Mouse (Mus musculus): ENCODE results near the gene Gpld1. TPM values are rescaled to one million over a fixed set of nuclear protein-coding genes. Genes with fewer than 3 reads are reported as not detected.

Gene Gpld1
- polyA plus RNA-seq, 1 experiment: 1.3 TPM

- Histone ChIP-seq H3K27me3 (ENCODE audit: control insufficient read depth, insufficient read depth, low read length) (no peaks in the 10 kb centered on the region), H3K4me1 (ENCODE audit: control insufficient read depth, insufficient read depth, low read length) (peaks cover 10% of the 10 kb centered on the region), H3K4me3 (ENCODE audit: control insufficient read depth, low read depth, low read length) (peak within 1 kb of the TSS; percentile 98), H3K27ac (ENCODE audit: control insufficient read depth, insufficient read depth, low read depth, low read length) (peak within 1 kb of the TSS; percentile 95), H3K36me3 (ENCODE audit: control insufficient read depth, insufficient read depth, low read length) (peaks cover 2% of the 10 kb centered on the region)
- TF ChIP-seq CTCF (IDR thresholded peaks at IDR 0.05; ENCODE audit: control insufficient read depth, insufficient read depth, insufficient replicate concordance, low read depth, low read length) (0 out of 2 replicates have a peak, but pooled peaks have one; percentile 8), POLR2A (IDR thresholded peaks at IDR 0.05; ENCODE audit: control insufficient read depth, low read depth, low read length) (peak; percentile 97)
Observed at GRCm38 (mm10) chr13:25019793-25020539, 77.0 kb downstream of the Gpld1 start, which contains the start of gene Mrs2. Gene Mrs2 (minus strand): TSS chr13:25020379.

DNA sequence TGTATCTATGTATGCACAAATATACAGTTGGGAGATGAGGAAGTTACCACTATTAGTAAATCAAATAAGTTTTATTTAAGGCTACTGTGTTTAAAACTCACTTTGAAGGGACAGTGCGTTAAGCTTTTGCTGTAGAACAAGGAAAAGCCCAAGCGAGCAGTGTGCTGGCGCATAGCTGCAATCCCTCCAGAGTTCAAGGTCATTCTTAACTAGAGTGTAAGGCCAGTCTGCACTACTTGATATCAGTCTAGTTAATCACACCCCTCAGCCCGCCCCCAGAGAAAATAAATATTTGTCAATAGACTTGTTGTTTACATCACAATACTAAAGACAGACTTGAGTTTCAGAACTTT lies 77.6 kb downstream of the Gpld1 start:
- H3K36me3 ChIP-seq (ENCODE audit: control insufficient read depth, insufficient read depth, low read length): peaks cover 2% of the 10 kb centered on the region
- no peak for TF ChIP-seq POLR2A (IDR thresholded peaks at IDR 0.05; ENCODE audit: control insufficient read depth, low read depth, low read length)
- no peak for TF ChIP-seq CTCF (IDR thresholded peaks at IDR 0.05; ENCODE audit: control insufficient read depth, insufficient read depth, insufficient replicate concordance, low read depth, low read length)
- H3K4me3 ChIP-seq (ENCODE audit: control insufficient read depth, low read depth, low read length): peak overlapping the region; percentile 98
- H3K4me1 ChIP-seq (ENCODE audit: control insufficient read depth, insufficient read depth, low read length): peaks cover 10% of the 10 kb centered on the region
- no peaks in the 10 kb centered on the region for H3K27me3 ChIP-seq (ENCODE audit: control insufficient read depth, insufficient read depth, low read length)
- H3K27ac ChIP-seq (ENCODE audit: control insufficient read depth, insufficient read depth, low read depth, low read length): peak overlapping the region; percentile 95

GRCm38 (mm10) chr13:25022386-25022785 lies 79.4 kb downstream of the Gpld1 start:
- no peak overlapping the region for H3K27ac ChIP-seq (ENCODE audit: control insufficient read depth, insufficient read depth, low read depth, low read length)
- H3K36me3 ChIP-seq (ENCODE audit: control insufficient read depth, insufficient read depth, low read length): peaks cover 2% of the 10 kb centered on the region
- no peaks in the 10 kb centered on the region for H3K27me3 ChIP-seq (ENCODE audit: control insufficient read depth, insufficient read depth, low read length)
- peaks cover 7% of the 10 kb centered on the region for H3K4me1 ChIP-seq (ENCODE audit: control insufficient read depth, insufficient read depth, low read length)
- H3K4me3 ChIP-seq (ENCODE audit: control insufficient read depth, low read depth, low read length): no peak overlapping the region
- TF ChIP-seq POLR2A (IDR thresholded peaks at IDR 0.05; ENCODE audit: control insufficient read depth, low read depth, low read length): no peak
- no peak for TF ChIP-seq CTCF (IDR thresholded peaks at IDR 0.05; ENCODE audit: control insufficient read depth, insufficient read depth, insufficient replicate concordance, low read depth, low read length)

DNA sequence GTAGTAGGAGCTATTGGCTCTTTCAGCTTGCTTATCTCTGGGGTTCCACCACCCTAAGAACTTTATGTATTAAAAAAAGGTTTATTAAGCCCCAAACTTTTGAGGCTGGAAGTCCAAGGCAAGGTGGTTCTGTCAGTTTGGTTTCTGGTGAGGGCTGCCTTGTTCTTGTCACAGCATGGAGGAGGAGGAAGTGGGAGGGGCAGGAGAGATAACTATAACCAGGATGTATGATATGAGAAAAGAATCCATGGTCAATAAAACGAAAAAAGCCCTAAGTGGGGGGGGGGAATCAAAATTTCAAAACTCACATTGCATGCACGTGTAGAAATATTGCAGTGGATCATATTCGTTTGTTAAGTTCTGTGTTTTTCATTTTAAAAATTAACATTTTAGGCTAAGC lies 80.2 kb downstream of the Gpld1 start:
- TF ChIP-seq CTCF (IDR thresholded peaks at IDR 0.05; ENCODE audit: control insufficient read depth, insufficient read depth, insufficient replicate concordance, low read depth, low read length) (no peak), POLR2A (IDR thresholded peaks at IDR 0.05; ENCODE audit: control insufficient read depth, low read depth, low read length) (no peak)
- H3K27ac ChIP-seq (ENCODE audit: control insufficient read depth, insufficient read depth, low read depth, low read length): no peak overlapping the region
- no peaks in the 10 kb centered on the region for H3K27me3 ChIP-seq (ENCODE audit: control insufficient read depth, insufficient read depth, low read length)
- H3K36me3 ChIP-seq (ENCODE audit: control insufficient read depth, insufficient read depth, low read length): peaks cover 2% of the 10 kb centered on the region
- no peak overlapping the region for H3K4me3 ChIP-seq (ENCODE audit: control insufficient read depth, low read depth, low read length)
- peaks cover 7% of the 10 kb centered on the region for H3K4me1 ChIP-seq (ENCODE audit: control insufficient read depth, insufficient read depth, low read length)

DNA sequence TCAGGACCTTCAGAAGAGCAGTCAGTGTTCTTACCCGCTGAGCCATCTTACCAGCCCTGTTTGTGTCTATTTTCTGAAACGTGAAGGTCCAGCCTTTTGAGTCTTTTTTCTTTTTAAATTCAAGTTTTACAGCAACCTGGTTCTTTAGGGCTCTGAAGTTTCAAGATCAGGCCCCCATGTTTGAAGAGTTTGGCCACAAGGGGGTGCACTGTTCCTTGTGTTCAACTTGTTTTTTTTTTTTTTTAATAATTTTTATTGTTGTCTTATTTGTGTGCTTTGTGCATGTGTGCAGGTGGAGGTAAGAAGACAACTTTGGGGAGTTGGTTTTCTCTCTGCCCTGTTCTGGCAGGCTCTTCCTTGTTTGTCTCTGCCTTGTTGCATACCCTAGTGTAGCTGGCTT lies 81.7 kb downstream of the Gpld1 start:
- Histone ChIP-seq H3K4me3 (ENCODE audit: control insufficient read depth, low read depth, low read length) (no peak overlapping the region), H3K27ac (ENCODE audit: control insufficient read depth, insufficient read depth, low read depth, low read length) (no peak overlapping the region), H3K27me3 (ENCODE audit: control insufficient read depth, insufficient read depth, low read length) (no peaks in the 10 kb centered on the region), H3K36me3 (ENCODE audit: control insufficient read depth, insufficient read depth, low read length) (no peaks in the 10 kb centered on the region), H3K4me1 (ENCODE audit: control insufficient read depth, insufficient read depth, low read length) (no peaks in the 10 kb centered on the region; the same call in 1 of the 2 replicates)
- TF ChIP-seq POLR2A (IDR thresholded peaks at IDR 0.05; ENCODE audit: control insufficient read depth, low read depth, low read length): no peak
- TF ChIP-seq CTCF (IDR thresholded peaks at IDR 0.05; ENCODE audit: control insufficient read depth, insufficient read depth, insufficient replicate concordance, low read depth, low read length): no peak

DNA sequence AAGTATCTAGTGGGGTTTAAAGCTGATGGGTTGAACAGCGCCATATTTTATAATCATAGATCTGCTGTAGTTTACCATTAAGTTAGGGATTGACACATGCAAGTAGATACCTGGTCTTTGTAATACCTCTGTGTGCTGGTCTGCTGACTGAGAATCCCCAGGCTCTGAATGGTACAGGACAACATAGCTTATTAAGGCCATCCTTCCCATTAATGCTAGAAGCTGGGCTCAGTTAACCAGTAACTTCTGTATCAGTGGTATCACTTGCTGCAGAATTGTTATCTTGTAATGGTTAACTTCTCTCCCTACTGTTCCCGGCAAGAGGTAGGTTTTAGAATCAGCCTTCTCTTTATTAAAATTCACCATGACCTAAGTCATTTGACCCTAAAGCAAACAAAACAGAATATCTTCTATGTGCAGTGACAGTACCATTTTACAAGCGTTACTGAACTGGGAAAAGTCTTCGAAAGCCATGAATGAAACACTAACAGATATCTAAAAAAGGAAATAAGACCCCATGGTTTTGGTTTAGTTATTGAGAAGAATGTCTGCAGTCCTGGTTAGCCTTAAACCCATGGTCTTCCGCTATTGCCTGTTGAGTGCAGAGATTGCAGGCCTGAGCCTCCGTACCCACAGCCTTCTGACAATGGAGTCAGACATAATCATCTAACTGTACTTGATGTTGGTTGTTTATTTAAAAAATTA lies 83.6 kb downstream of the Gpld1 start:
- no peaks in the 10 kb centered on the region for H3K27me3 ChIP-seq (ENCODE audit: control insufficient read depth, insufficient read depth, low read length)
- no peak overlapping the region for H3K27ac ChIP-seq (ENCODE audit: control insufficient read depth, insufficient read depth, low read depth, low read length)
- no peak overlapping the region for H3K4me3 ChIP-seq (ENCODE audit: control insufficient read depth, low read depth, low read length)
- TF ChIP-seq POLR2A (IDR thresholded peaks at IDR 0.05; ENCODE audit: control insufficient read depth, low read depth, low read length) (no peak), CTCF (IDR thresholded peaks at IDR 0.05; ENCODE audit: control insufficient read depth, insufficient read depth, insufficient replicate concordance, low read depth, low read length) (no peak)
- no peaks in the 10 kb centered on the region for H3K36me3 ChIP-seq (ENCODE audit: control insufficient read depth, insufficient read depth, low read length)
- H3K4me1 ChIP-seq (ENCODE audit: control insufficient read depth, insufficient read depth, low read length): no peaks in the 10 kb centered on the region

- no peaks in the 10 kb centered on the region for H3K4me1 ChIP-seq (ENCODE audit: control insufficient read depth, insufficient read depth, low read length)
Observed at GRCm38 (mm10) chr13:25027114-25027425, 84.1 kb downstream of the Gpld1 start.

More at GRCm38 (mm10) chr13:25027114-25027425, 84.1 kb downstream of the Gpld1 start:
- Histone ChIP-seq H3K27ac (ENCODE audit: control insufficient read depth, insufficient read depth, low read depth, low read length) (no peak overlapping the region), H3K4me3 (ENCODE audit: control insufficient read depth, low read depth, low read length) (no peak overlapping the region), H3K27me3 (ENCODE audit: control insufficient read depth, insufficient read depth, low read length) (no peaks in the 10 kb centered on the region), H3K36me3 (ENCODE audit: control insufficient read depth, insufficient read depth, low read length) (no peaks in the 10 kb centered on the region)
- TF ChIP-seq POLR2A (IDR thresholded peaks at IDR 0.05; ENCODE audit: control insufficient read depth, low read depth, low read length): no peak
- TF ChIP-seq CTCF (IDR thresholded peaks at IDR 0.05; ENCODE audit: control insufficient read depth, insufficient read depth, insufficient replicate concordance, low read depth, low read length): no peak

Data from testis, adult 2 months (tissue).